ENCODE assay signal across 8 mouse cellular contexts in the genomic region with DNA sequence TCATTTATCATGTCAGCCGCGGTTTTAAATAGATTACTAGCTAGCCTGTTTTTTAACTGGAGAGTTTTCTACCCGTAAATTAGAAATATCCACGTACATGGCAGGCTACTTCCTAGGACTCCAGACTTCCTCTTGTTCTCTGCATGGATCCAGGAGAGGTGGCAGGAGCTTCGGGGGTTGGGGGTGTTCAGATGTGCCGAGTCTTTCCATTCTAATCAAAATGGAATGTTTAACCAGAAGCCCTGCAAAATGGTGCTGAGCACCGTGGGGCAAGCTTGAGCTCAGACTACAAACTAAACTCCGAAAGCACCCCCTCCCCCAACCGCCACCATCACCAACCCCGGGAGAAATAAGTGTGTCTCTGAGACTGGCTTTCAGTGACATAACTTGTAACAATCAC.
DNase-seq lines count a peak whose midpoint lies in the region; ATAC-seq and TF ChIP-seq lines count a peak whose summit lies in the region.

No protein-coding gene starts in this region.

- WGBS in hindbrain, embryonic 12.5 days: 6% methylated on average over 10 of the region's 10 CpGs
- WGBS in liver, postnatal 0 days (ENCODE audit: insufficient replicate concordance): 8% methylated on average over 10 of the region's 10 CpGs

- H3K4me3 ChIP-seq in CH12.LX (replicated peaks in 1 of 3; ENCODE audit: low read depth in 2 of 3, low read length in 2 of 3, poor library complexity in 1 of 3): no peak overlapping the region
- H3K4me3 ChIP-seq in hindbrain, embryonic 12.5 days: peak overlapping the region; percentile 22; the same call in 1 of the 2 replicates
- peak overlapping the region; percentile 22; the same call in 1 of the 2 replicates for H3K4me3 ChIP-seq in liver, postnatal 0 days (ENCODE audit: low read depth, low read length)

- dilution Hi-C loops in CH12.LX (cut with MboI; ENCODE audit: extremely low pct_ligation_motif_present, extremely low pct_unique_long_range_greater_than_20kb, low sequenced_read_pairs): no loop called here

- H3K9me3 ChIP-seq in CH12.LX (replicated peaks; ENCODE audit: low read length): peaks cover 7% of the 10 kb centered on the region
- no peaks in the 10 kb centered on the region for H3K9me3 ChIP-seq in hindbrain, embryonic 12.5 days (replicated peaks)
- H3K9me3 ChIP-seq in liver, postnatal 0 days (ENCODE audit: low read length): no peaks in the 10 kb centered on the region

- intact Hi-C loops in gastrocnemius, postnatal 36 days (cut with DNase I): no loop called here

- peak overlapping the region; percentile 73 for H3K4me2 ChIP-seq in CH12.LX (ENCODE audit: insufficient read depth, low read depth, poor library complexity, severe bottlenecking)
- peak overlapping the region; percentile 59 for H3K4me2 ChIP-seq in hindbrain, embryonic 12.5 days (replicated peaks)
- H3K4me2 ChIP-seq in liver, postnatal 0 days (ENCODE audit: low read depth, low read length): peak overlapping the region; percentile 62

- TF ChIP-seq RAD21 in CH12.LX (IDR thresholded peaks at IDR 0.05; ENCODE audit: low read depth, low read length): no peak

- ATAC-seq in hindbrain, embryonic 12.5 days (ENCODE audit: low FRiP score): peak; percentile 12; the same call in 1 of the 2 replicates
- no peak for ATAC-seq in liver, postnatal 0 days

- no peaks in the 10 kb centered on the region for H3K79me2 ChIP-seq in CH12.LX (replicated peaks; ENCODE audit: control insufficient read depth, extremely low read depth, insufficient read depth, poor library complexity, severe bottlenecking)

- in situ Hi-C loops in CH12.LX (cut with MboI; ENCODE audit: low pct_ligation_motif_present, low pct_unique_long_range_greater_than_20kb, low sequenced_read_pairs): no loop called here

- no peak overlapping the region for H3K27ac ChIP-seq in CH12.LX (ENCODE audit: insufficient read depth, low read depth)
- peak overlapping the region; percentile 66 for H3K27ac ChIP-seq in hindbrain, embryonic 12.5 days
- H3K27ac ChIP-seq in liver, postnatal 0 days (ENCODE audit: low read depth): no peak overlapping the region

- no peak for TF ChIP-seq CTCF in CH12.LX (conservative IDR thresholded peaks at IDR 0.05 in 1 of 2, IDR thresholded peaks at IDR 0.05 in 1 of 2; ENCODE audit: low read depth in 2 of 2, low read length in 2 of 2)
- no peak for TF ChIP-seq CTCF in liver, postnatal 0 days (IDR thresholded peaks at IDR 0.05; ENCODE audit: low read depth)

- DNase-seq in adrenal gland, postnatal 14 days: peak; percentile 5
- DNase-seq in adrenal gland, postnatal 25 days: no peak
- no peak for DNase-seq in CH12.LX (ENCODE audit: extremely low read depth)
- no peak for DNase-seq in liver, postnatal 0 days
- DNase-seq in cerebellum, adult 8-10 months: no peak
- no peak for DNase-seq in gastrocnemius, adult 18-20 months (ENCODE audit: low spot score)
- DNase-seq in gastrocnemius, postnatal 36 days: no peak

- no peaks in the 10 kb centered on the region for H3K36me3 ChIP-seq in CH12.LX (replicated peaks in 1 of 2; ENCODE audit: control insufficient read depth in 1 of 2, insufficient read depth in 1 of 2, low read length in 1 of 2)
- H3K36me3 ChIP-seq in hindbrain, embryonic 12.5 days: no peaks in the 10 kb centered on the region
- H3K36me3 ChIP-seq in liver, postnatal 0 days (replicated peaks; ENCODE audit: insufficient read depth, low read length): no peaks in the 10 kb centered on the region

- peaks cover 3 to 5% of the 10 kb centered on the region in 2 experiments; a peak in 1 of 4 replicates for H3K4me1 ChIP-seq in CH12.LX (ENCODE audit: control insufficient read depth in 1 of 2, insufficient read depth in 2 of 2)
- H3K4me1 ChIP-seq in hindbrain, embryonic 12.5 days: peaks cover 27% of the 10 kb centered on the region
- peaks cover 8% of the 10 kb centered on the region; the same call in 1 of the 2 replicates for H3K4me1 ChIP-seq in liver, postnatal 0 days (ENCODE audit: insufficient read depth)

- peaks cover 84% of the 10 kb centered on the region for H3K27me3 ChIP-seq in CH12.LX (replicated peaks)
- H3K27me3 ChIP-seq in hindbrain, embryonic 12.5 days: peaks cover 5% of the 10 kb centered on the region; the same call in 1 of the 2 replicates
- H3K27me3 ChIP-seq in liver, postnatal 0 days (ENCODE audit: insufficient read depth, low read length): peaks cover 13% of the 10 kb centered on the region

- TF ChIP-seq EP300 in CH12.LX (IDR thresholded peaks at IDR 0.05; ENCODE audit: low read length): no peak
- TF ChIP-seq EP300 in liver, postnatal 0 days (IDR thresholded peaks at IDR 0.05; ENCODE audit: low read depth): no peak

- H3K9ac ChIP-seq in CH12.LX (ENCODE audit: insufficient read depth, low read depth): no peak overlapping the region
- H3K9ac ChIP-seq in hindbrain, embryonic 12.5 days: no peak overlapping the region
- H3K9ac ChIP-seq in liver, postnatal 0 days (replicated peaks): no peak overlapping the region; the same call in 1 of the 2 replicates

- TF ChIP-seq POLR2A in CH12.LX (IDR thresholded peaks at IDR 0.05; ENCODE audit: low read depth, low read length): no peak

TF ChIP-seq in CH12.LX, 34 proteins besides CTCF, POLR2A, EP300 and RAD21:
- TF ChIP-seq MEF2A (IDR thresholded peaks at IDR 0.05; ENCODE audit: borderline replicate concordance, low read depth, low read length) (no peak), JUN (IDR thresholded peaks at IDR 0.05; ENCODE audit: insufficient read depth, low read depth, low read length) (no peak), ZMIZ1 (IDR thresholded peaks at IDR 0.05; ENCODE audit: low read depth, low read length) (no peak), MYC (IDR thresholded peaks at IDR 0.05; ENCODE audit: low read depth, low read length) (no peak), MAX (IDR thresholded peaks at IDR 0.05; ENCODE audit: low read length) (no peak)

Comparison
In these comparisons a context has a peak if more than half of its experiments do, and no peak if none do; other contexts are left out.
1. H3K4me3 ChIP-seq: peak in hindbrain, embryonic 12.5 days (single experiment) and liver, postnatal 0 days (single experiment); none in CH12.LX (0 of 3).
2. Peak in every context shown above with its lines, with median percentiles within 50 percentile points of each other: H3K4me2 ChIP-seq.